Mouse (Mus musculus) kidney, embryonic 16.5 days (tissue): ENCODE results near the gene Ccng2. TPM values are rescaled to one million over a fixed set of nuclear protein-coding genes. Genes with fewer than 3 reads are reported as not detected.

ENCODE experiments used
- ATAC-seq: fragments of 200-750 bp; cut with Nextera tagmentation; 2 replicates; pipeline ENCODE4 v1.8.0; 2017; ENCODE audit warnings: moderate TSS enrichment; ENCODE audit not compliant: low FRiP score, low TSS enrichment
- H3K27ac ChIP-seq: fragments of 300-500 bp; sonication (generic); 2 replicates; pipeline ENCODE4 v1.5.1; 2014; ENCODE audit warnings: low read length
- H3K27me3 ChIP-seq: fragments of 300-500 bp; sonication (generic); 2 replicates; pipeline ENCODE4 v1.6.1; 2014; ENCODE audit warnings: low read length, control low read depth, mixed read lengths; ENCODE audit not compliant: insufficient read depth
- H3K36me3 ChIP-seq: fragments of 300-500 bp; sonication (generic); 2 replicates; pipeline ENCODE4 v1.6.1; 2014; ENCODE audit warnings: low read length, control low read depth, mixed read lengths; ENCODE audit not compliant: insufficient read depth
- H3K4me1 ChIP-seq: fragments of 300-500 bp; sonication (generic); 2 replicates; pipeline ENCODE4 v1.6.1; 2014; ENCODE audit warnings: low read length, control low read depth, mixed read lengths; ENCODE audit not compliant: insufficient read depth
- H3K4me2 ChIP-seq: fragments of 300-500 bp; sonication (generic); replicated peaks from 2 replicates; pipeline ENCODE4 v1.6.1; 2014; ENCODE audit warnings: low read depth, low read length
- H3K4me3 ChIP-seq: fragments of 300-500 bp; sonication (generic); 2 replicates; pipeline ENCODE4 v1.5.1; 2014; ENCODE audit warnings: mild to moderate bottlenecking, low read length
- H3K9ac ChIP-seq: fragments of 300-500 bp; sonication (generic); replicated peaks from 2 replicates; pipeline ENCODE4 v1.6.1; 2014; ENCODE audit warnings: low read length
- H3K9me3 ChIP-seq: fragments of 300-500 bp; sonication (generic); 2 replicates; pipeline ENCODE4 v1.6.1; 2016; ENCODE audit warnings: low read length, control low read depth
- WGBS: fragments of 180-500 bp; shearing (Covaris S2); extraction: QIAGEN DNeasy Blood & Tissue Kit; methylation state at CpG from one replicate; pipeline ENCODE4 v1.1.7; 2014; 5-methylcytosine and 5-hydroxymethylcytosine counted together
- polyA plus RNA-seq: library from polyadenylated mRNA; unstranded; fragments of >200 nt; fragmentation: Nextera tagmentation; extraction: Ambion mirVana; gene quantifications from 2 replicates; pipeline ENCODE4 v1.2.1, GENCODE M21; 2015

Ccng2 gene
- polyA plus RNA-seq, 1 experiment from 2014 or later, result 67.4 TPM

- H3K36me3 ChIP-seq, result no peaks in the 10 kb centered on the region
- H3K27ac ChIP-seq, result no peak overlapping the region
- ATAC-seq, result no peak
- no peaks in the 10 kb centered on the region for H3K9me3 ChIP-seq
- H3K4me1 ChIP-seq, result no peaks in the 10 kb centered on the region
- H3K27me3 ChIP-seq, result no peaks in the 10 kb centered on the region
- no peak overlapping the region for H3K4me2 ChIP-seq
- H3K9ac ChIP-seq, result no peak overlapping the region
- H3K4me3 ChIP-seq, result no peak overlapping the region
- WGBS, result 88% methylated on average over 3 of the region's 3 CpGs
These were observed 31.2 kb upstream of the Ccng2 start for GRCm38 (mm10) chr5:93235888-93236287.

DNA sequence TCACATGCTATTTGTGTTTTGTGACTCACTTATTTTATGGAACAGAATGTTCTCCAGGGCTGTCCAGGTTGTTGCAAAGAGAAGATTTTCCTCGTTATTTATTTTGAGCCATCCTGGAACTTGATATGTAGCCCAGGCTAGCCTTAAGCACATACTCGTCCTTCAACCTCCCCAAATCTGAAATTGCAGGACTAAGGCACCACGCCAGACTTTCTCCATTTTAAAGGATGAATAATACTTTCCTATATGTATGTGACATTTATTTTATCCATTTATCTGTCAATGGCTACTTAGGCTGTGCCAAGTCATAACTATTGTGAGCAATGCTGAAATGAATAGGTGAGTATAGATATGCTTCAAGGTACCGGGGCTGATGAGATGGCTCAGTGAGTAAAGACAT, 30.5 kb upstream of the Ccng2 start:
- Histone ChIP-seq H3K4me3 (no peak overlapping the region), H3K4me2 (no peak overlapping the region), H3K27ac (no peak overlapping the region), H3K9ac (no peak overlapping the region), H3K9me3 (no peaks in the 10 kb centered on the region), H3K4me1 (no peaks in the 10 kb centered on the region), H3K27me3 (no peaks in the 10 kb centered on the region), H3K36me3 (no peaks in the 10 kb centered on the region)
- ATAC-seq, result no peak
- WGBS, result 84% methylated on average over 4 of the region's 4 CpGs

GRCm38 (mm10) chr5:93239590-93240544, 27.2 kb upstream of the Ccng2 start:
- Histone ChIP-seq H3K27ac (no peak overlapping the region), H3K4me3 (no peak overlapping the region), H3K36me3 (no peaks in the 10 kb centered on the region), H3K4me1 (no peaks in the 10 kb centered on the region), H3K9ac (no peak overlapping the region), H3K4me2 (no peak overlapping the region), H3K9me3 (0 out of 2 replicates have a peak, but pooled peaks cover 4% of the 10 kb centered on the region), H3K27me3 (no peaks in the 10 kb centered on the region)
- ATAC-seq, result no peak
- 79% methylated on average over 8 of the region's 8 CpGs for WGBS

GRCm38 (mm10) chr5:93245280-93245679, 21.8 kb upstream of the Ccng2 start:
- Histone ChIP-seq H3K36me3 (no peaks in the 10 kb centered on the region), H3K4me1 (no peaks in the 10 kb centered on the region), H3K9ac (no peak overlapping the region), H3K4me3 (no peak overlapping the region), H3K27me3 (no peaks in the 10 kb centered on the region), H3K4me2 (no peak overlapping the region), H3K27ac (no peak overlapping the region), H3K9me3 (0 out of 2 replicates have a peak, but pooled peaks cover 4% of the 10 kb centered on the region)
- ATAC-seq, result no peak
- 81% methylated on average over 2 of the region's 2 CpGs for WGBS

GRCm38 (mm10) chr5:93249940-93250578, 17.0 kb upstream of the Ccng2 start:
- H3K4me3 ChIP-seq, result no peak overlapping the region
- no peaks in the 10 kb centered on the region for H3K27me3 ChIP-seq
- H3K9ac ChIP-seq, result no peak overlapping the region
- WGBS, result 69% methylated on average over 6 of the region's 6 CpGs
- ATAC-seq, result no peak
- H3K9me3 ChIP-seq, result no peaks in the 10 kb centered on the region
- no peak overlapping the region for H3K27ac ChIP-seq
- H3K36me3 ChIP-seq, result no peaks in the 10 kb centered on the region
- H3K4me2 ChIP-seq, result no peak overlapping the region
- H3K4me1 ChIP-seq, result no peaks in the 10 kb centered on the region

- Histone ChIP-seq H3K36me3 (no peaks in the 10 kb centered on the region), H3K4me3 (no peak overlapping the region), H3K27ac (no peak overlapping the region), H3K27me3 (no peaks in the 10 kb centered on the region), H3K4me2 (no peak overlapping the region), H3K4me1 (no peaks in the 10 kb centered on the region), H3K9me3 (no peaks in the 10 kb centered on the region), H3K9ac (no peak overlapping the region)
- no peak for ATAC-seq
- 83% methylated on average over 12 of the region's 12 CpGs for WGBS
These were observed 15.9 kb upstream of the Ccng2 start for GRCm38 (mm10) chr5:93251001-93251760.

- no peak overlapping the region for H3K27ac ChIP-seq
- no peaks in the 10 kb centered on the region for H3K36me3 ChIP-seq
- H3K4me1 ChIP-seq, result no peaks in the 10 kb centered on the region
- no peak for ATAC-seq
- WGBS, result 82% methylated on average over 5 of the region's 5 CpGs
- H3K27me3 ChIP-seq, result no peaks in the 10 kb centered on the region
- no peak overlapping the region for H3K4me3 ChIP-seq
- H3K9me3 ChIP-seq, result no peaks in the 10 kb centered on the region
- H3K9ac ChIP-seq, result no peak overlapping the region
- H3K4me2 ChIP-seq, result no peak overlapping the region
These were observed 11.2 kb upstream of the Ccng2 start for GRCm38 (mm10) chr5:93255759-93256265.

DNA sequence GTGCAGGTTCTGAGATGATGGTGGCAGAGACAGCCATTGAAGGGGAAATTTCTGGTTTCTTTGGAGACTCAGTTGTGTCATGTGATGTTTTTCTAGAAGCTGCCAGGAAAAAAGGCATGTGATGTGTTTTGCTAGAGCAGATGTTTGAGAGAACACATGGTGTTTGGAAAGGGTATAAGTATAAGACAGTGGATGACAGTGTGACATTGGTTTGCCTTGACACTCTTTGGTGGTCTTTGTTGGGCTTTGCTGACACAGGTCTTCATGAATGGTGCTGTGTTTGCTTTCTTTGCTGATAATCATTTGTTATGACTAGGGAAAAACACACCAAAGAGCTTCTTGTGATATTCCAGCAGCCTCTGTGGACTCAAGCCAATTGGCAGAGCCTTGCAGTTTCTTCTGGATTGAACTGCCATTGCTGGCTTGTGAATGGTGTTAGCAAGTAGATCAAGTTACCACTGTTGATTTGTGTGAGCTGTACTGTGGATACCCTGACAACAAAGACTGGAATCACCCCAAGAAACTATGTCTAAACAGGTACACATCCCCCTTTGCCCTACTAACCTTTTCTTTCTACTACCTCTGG, 10.1 kb upstream of the Ccng2 start:
- no peak for ATAC-seq
- Histone ChIP-seq H3K4me2 (no peak overlapping the region), H3K36me3 (no peaks in the 10 kb centered on the region), H3K4me3 (no peak overlapping the region), H3K9me3 (no peaks in the 10 kb centered on the region), H3K27ac (no peak overlapping the region), H3K9ac (no peak overlapping the region), H3K27me3 (no peaks in the 10 kb centered on the region), H3K4me1 (no peaks in the 10 kb centered on the region)

DNA sequence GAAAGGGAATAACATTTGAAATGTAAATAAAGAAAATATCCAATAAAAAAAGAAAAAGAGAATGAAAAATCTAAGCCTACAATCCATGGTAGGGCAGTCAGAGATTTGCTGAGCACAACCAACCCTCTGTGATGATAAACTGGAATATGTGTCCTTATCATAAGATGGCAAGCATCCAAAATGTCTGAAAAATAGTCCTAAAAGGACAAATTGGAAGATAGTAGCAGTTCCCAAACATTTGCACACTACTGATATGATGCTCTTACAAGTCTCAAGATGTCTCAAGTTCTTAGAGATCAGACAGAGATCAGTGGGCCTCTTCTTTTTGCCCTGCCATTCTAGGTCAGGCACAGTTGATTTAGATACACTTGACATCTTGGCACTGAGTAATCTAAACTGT, 7.7 kb upstream of the Ccng2 start:
- Histone ChIP-seq H3K4me2 (no peak overlapping the region), H3K27ac (no peak overlapping the region), H3K9me3 (no peaks in the 10 kb centered on the region), H3K36me3 (no peaks in the 10 kb centered on the region), H3K4me1 (peaks cover under 1% of the 10 kb centered on the region; the same call in 1 of the 2 replicates), H3K27me3 (no peaks in the 10 kb centered on the region), H3K9ac (no peak overlapping the region), H3K4me3 (no peak overlapping the region)
- no peak for ATAC-seq
